Mouse (Mus musculus) embryonic fibroblast, embryonic 13.5 days (primary cell): ENCODE results near the gene Ctsd.

Experiments
- CTCF ChIP-seq: IDR thresholded peaks from 2 replicates; pipeline ENCODE4 v1.5.1; 2011; ENCODE audit warnings: mild to moderate bottlenecking, control low read depth, low read length, moderate library complexity, borderline replicate concordance; ENCODE audit not compliant: insufficient read depth
- POLR2A ChIP-seq: IDR thresholded peaks from 2 replicates; pipeline ENCODE4 v1.6.1; 2011; ENCODE audit warnings: low read depth, mild to moderate bottlenecking, control low read depth, low read length, moderate library complexity

- peak; percentile 57; the same call in 1 of the 2 replicates for TF ChIP-seq CTCF
- no peak for TF ChIP-seq POLR2A
Measured at GRCm38 (mm10) chr7:142425641-142426213, 37.9 kb upstream of the Ctsd start.
